Mouse (Mus musculus) embryonic facial prominence, embryonic 12.5 days (tissue): ENCODE measurements at regions not wholly inside any gene's neighbourhood (a gene's known extent, or its start where the extent isn't known, plus 50 kb on each side); places are given as distances from the start of the nearest gene placed in this dataset.

Experiments used
- ATAC-seq: fragments of 200-750 bp; cut with Nextera tagmentation; 2 replicates; pipeline ENCODE4 v1.8.0; 2017; ENCODE audit not compliant: insufficient number of reproducible peaks, insufficient read depth, low FRiP score, low TSS enrichment
- H3K27ac ChIP-seq: fragments of 300-500 bp; sonication (generic); 2 replicates; pipeline ENCODE4 v1.5.1; 2016; ENCODE audit warnings: mild to moderate bottlenecking
- H3K27me3 ChIP-seq: fragments of 300-500 bp; sonication (generic); 2 replicates; pipeline ENCODE4 v1.6.1; 2016; ENCODE audit warnings: mild to moderate bottlenecking, moderate library complexity
- H3K36me3 ChIP-seq: fragments of 300-500 bp; sonication (generic); 2 replicates; pipeline ENCODE4 v1.6.1; 2016; ENCODE audit warnings: mild to moderate bottlenecking
- H3K4me1 ChIP-seq: fragments of 300-500 bp; sonication (generic); 2 replicates; pipeline ENCODE4 v1.6.1; 2016
- H3K4me2 ChIP-seq: fragments of 300-500 bp; sonication (generic); replicated peaks from 2 replicates; pipeline ENCODE4 v1.6.1; 2016; ENCODE audit warnings: mild to moderate bottlenecking, moderate library complexity
- H3K4me3 ChIP-seq: fragments of 300-500 bp; sonication (generic); 2 replicates; pipeline ENCODE4 v1.5.1; 2016; ENCODE audit warnings: mild to moderate bottlenecking
- H3K9ac ChIP-seq: fragments of 300-500 bp; sonication (generic); 2 replicates; pipeline ENCODE4 v1.6.1; 2016; ENCODE audit warnings: mild to moderate bottlenecking, moderate library complexity
- H3K9me3 ChIP-seq: fragments of 300-500 bp; sonication (generic); 2 replicates; pipeline ENCODE4 v1.6.1; 2016; ENCODE audit warnings: mild to moderate bottlenecking, moderate library complexity
- WGBS: fragments of 180-500 bp; shearing (Covaris S2); methylation state at CpG from one replicate; pipeline ENCODE4 v1.1.7; 2016; 5-methylcytosine and 5-hydroxymethylcytosine counted together

DNA sequence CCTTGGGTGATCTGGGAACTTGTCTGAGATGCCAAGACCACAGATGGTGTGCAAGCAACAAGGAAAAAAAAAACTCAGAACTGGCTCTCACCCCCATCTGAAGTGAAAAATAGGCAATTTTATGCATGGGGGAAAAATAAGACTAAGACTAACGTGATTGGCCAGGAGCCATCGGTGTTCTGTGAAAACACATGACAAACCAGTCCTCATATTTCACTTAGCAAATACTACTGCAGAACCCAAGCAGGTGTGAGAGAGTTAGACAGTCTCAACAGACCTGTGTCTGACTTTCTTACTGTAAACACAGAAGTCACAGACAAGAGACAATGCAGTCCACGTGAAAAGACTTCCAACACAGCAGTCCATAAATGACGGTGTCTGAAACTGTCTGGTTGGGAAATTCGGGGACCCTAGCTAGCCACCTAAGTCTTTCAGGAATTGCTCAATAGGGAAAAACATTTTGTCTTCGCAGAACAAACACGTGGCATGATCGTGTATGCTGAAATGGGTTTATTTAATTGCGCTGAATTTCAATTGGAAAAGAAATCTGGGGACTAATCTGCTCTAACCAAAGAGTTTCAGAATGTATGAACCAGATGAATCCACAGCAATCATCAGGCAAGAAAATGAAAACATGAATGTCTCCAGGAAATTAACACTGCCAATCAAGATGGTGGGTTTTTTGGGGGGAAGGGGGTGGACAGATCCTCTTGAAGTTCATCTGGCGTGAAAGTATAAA is 213.1 kb upstream of the Klf14 start:
- Histone ChIP-seq H3K4me3 (no peak overlapping the region), H3K4me2 (no peak overlapping the region), H3K27me3 (no peaks in the 10 kb centered on the region), H3K9ac (no peak overlapping the region), H3K4me1 (no peaks in the 10 kb centered on the region), H3K9me3 (no peaks in the 10 kb centered on the region), H3K27ac (no peak overlapping the region), H3K36me3 (no peaks in the 10 kb centered on the region)
- WGBS = 85% methylated on average over 10 of the region's 10 CpGs
- no peak for ATAC-seq

DNA sequence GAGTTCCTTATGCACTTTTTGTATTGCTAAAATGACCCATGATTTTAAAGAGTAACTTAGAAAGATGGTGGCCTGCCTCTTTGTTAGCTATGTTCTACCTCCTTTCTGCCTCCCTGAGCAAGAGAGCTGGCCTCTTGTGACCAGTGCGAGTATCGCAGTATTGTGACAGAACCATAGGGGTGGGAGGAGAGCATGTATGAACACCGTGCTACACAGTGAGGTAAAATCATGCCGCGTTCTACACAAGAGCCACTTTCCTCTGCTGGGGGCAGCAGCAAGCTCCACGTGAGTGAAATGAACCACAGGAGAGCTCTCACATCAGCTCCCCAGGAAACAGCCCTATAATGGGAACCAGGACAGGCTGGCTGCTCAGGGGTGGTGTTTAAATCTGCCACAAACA is 216.9 kb upstream of the Klf14 start:
- no peaks in the 10 kb centered on the region for H3K9me3 ChIP-seq
- no peaks in the 10 kb centered on the region for H3K36me3 ChIP-seq
- H3K27ac ChIP-seq = no peak overlapping the region
- no peak overlapping the region for H3K4me2 ChIP-seq
- 66% methylated on average over 6 of the region's 6 CpGs for WGBS
- no peak for ATAC-seq
- H3K9ac ChIP-seq = no peak overlapping the region
- no peaks in the 10 kb centered on the region for H3K4me1 ChIP-seq
- no peaks in the 10 kb centered on the region for H3K27me3 ChIP-seq
- no peak overlapping the region for H3K4me3 ChIP-seq

DNA sequence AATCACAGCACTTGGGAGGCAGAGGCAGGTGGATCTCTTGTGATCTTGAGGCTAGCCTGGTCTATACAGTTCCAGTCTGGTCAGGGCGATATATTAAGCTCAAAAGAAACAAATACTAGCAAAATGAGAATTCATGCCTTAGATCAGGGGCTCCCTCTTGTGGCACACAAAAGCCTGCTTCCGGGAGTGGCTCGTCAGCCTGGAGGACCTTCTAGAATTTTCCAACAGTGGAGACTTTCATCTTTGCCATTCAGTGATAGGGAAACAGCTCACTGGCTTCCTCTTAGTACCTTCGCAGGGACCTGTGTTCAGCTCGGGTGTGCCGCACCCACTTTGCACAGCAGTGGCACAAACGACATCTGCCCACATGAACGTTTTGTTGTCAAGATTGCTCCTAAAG is 217.5 kb upstream of the Klf14 start:
- Histone ChIP-seq H3K27ac (no peak overlapping the region), H3K4me1 (no peaks in the 10 kb centered on the region), H3K9ac (no peak overlapping the region), H3K4me2 (no peak overlapping the region), H3K9me3 (no peaks in the 10 kb centered on the region), H3K27me3 (no peaks in the 10 kb centered on the region), H3K4me3 (no peak overlapping the region), H3K36me3 (no peaks in the 10 kb centered on the region)
- ATAC-seq = no peak
- 75% methylated on average over 8 of the region's 8 CpGs for WGBS

DNA sequence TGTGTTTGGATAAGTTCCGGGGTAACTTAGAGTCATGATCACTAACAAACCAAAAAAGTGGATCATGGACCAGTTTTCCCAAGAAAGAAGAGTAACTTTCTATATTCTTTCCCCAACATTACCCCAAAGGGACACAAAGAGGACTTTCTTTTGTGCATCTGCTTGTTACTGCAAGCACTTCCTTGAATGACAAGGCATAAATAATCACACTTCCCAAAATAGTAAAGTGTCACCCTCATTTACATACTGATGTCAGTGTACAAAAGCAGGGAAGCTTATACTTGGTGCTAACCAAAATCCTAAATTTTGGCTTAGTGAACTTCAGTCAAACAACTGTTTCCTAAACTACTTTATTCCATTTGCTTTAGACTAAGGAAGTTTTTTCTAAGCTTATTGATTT is 218.0 kb upstream of the Klf14 start:
- WGBS = 74% methylated on average over 1 of the region's 1 CpGs
- H3K4me2 ChIP-seq = no peak overlapping the region
- ATAC-seq = no peak
- no peaks in the 10 kb centered on the region for H3K36me3 ChIP-seq
- no peaks in the 10 kb centered on the region for H3K9me3 ChIP-seq
- no peak overlapping the region for H3K27ac ChIP-seq
- H3K27me3 ChIP-seq = no peaks in the 10 kb centered on the region
- H3K4me3 ChIP-seq = no peak overlapping the region
- no peaks in the 10 kb centered on the region for H3K4me1 ChIP-seq
- H3K9ac ChIP-seq = no peak overlapping the region

DNA sequence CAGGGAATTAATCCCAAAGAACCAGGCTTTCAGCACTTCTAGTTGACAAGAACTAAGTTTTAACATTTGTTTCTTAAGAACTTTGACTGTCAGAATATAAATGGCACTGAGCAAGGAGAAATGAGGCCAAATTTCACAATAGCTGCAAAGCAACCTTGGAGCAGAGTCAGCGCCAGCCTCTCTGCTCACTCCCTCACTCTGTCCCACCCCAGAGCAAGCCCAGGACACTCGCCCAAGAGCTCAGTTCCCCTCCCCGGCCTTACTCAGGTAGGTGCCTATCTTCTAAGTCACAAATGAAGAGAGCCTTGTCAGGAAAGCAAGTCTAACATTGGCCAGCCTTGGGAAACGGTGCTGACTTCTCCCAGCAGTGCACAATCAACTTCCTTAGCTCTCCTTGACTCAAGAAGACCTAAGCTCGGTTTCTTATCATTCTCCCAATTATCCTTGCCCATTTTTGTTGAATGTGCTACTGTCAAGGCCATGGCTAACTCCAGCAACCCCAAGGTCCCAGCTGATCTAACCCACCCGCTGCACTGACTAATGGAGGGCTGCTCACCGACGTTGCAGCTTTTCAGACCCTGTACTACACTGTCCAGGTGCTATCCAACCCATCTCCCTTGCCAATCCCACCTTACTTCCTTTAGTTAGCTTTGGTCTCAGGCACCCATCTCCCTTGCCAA is 219.5 kb upstream of the Klf14 start:
- H3K9me3 ChIP-seq = no peaks in the 10 kb centered on the region
- H3K9ac ChIP-seq = no peak overlapping the region
- no peak for ATAC-seq
- no peak overlapping the region for H3K27ac ChIP-seq
- no peaks in the 10 kb centered on the region for H3K36me3 ChIP-seq
- 82% methylated on average over 8 of the region's 8 CpGs for WGBS
- no peak overlapping the region for H3K4me2 ChIP-seq
- no peak overlapping the region for H3K4me3 ChIP-seq
- no peaks in the 10 kb centered on the region for H3K27me3 ChIP-seq
- no peaks in the 10 kb centered on the region for H3K4me1 ChIP-seq

DNA sequence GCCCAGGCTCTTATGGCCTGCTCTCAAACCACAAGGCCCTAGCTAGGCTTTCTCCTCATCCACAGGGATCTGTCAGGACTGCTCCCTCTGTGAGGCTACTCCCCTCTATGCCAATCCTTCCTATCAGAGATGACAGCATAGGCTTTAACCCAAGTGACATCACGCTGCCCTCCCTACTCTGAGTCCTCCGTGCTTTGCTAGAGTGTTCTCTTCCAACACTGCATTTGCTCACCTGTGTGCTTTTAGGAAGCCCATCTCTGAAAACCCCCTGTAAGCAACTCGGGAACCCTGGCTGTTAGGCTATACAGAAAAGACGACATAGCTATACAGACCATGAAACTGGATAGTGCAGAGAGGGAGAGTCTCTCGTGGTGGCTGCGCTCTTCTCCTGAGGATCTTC is 216.3 kb upstream of the Mkln1 start:
- Histone ChIP-seq H3K36me3 (no peaks in the 10 kb centered on the region), H3K4me3 (no peak overlapping the region), H3K4me1 (no peaks in the 10 kb centered on the region), H3K9me3 (no peaks in the 10 kb centered on the region), H3K9ac (no peak overlapping the region), H3K4me2 (no peak overlapping the region), H3K27me3 (no peaks in the 10 kb centered on the region), H3K27ac (no peak overlapping the region)
- no peak for ATAC-seq
- WGBS = 77% methylated on average over 6 of the region's 6 CpGs

DNA sequence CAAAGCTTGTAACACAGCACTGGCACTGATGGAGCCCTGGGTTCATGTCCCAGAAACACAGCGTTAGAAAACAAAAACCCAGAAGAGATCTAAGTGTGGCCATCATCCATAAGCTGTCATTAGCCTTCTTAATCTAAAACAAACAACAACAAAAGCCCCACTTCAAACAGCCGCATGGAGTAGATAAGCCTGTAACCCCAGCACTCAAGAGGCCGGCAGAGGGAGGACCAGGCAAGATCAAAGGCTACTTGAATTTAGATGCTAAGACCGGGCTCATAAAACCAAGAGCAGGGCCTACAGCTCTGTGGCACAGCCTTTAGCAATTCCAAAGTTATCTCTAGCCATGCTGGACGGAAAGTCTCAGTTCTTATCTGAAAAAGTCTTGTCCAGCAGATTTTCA is 215.4 kb upstream of the Mkln1 start:
- no peak overlapping the region for H3K4me3 ChIP-seq
- WGBS = 40% methylated on average over 5 of the region's 5 CpGs
- no peak for ATAC-seq

DNA sequence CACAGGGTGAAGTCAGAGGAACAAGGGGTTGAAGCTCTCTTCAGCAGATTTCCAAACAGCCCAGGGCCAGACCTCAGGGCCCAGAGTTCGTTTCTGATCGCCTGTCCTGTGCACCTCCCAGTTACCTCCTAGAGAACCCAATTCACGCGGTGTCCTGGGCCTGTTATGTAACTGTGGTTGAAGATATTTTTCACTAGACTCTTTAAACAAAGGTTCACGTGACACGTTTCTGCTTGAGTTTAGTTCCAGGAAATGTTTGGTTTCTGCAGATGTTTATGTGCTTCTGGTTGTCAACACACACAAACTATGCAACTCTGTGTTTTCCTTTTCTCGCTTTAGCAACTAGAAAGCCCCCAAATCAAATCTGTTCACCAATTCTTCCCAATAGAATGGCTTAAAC is 214.0 kb upstream of the Mkln1 start:
- no peak for ATAC-seq
- Histone ChIP-seq H3K4me2 (no peak overlapping the region), H3K4me3 (no peak overlapping the region), H3K27ac (no peak overlapping the region), H3K9me3 (no peaks in the 10 kb centered on the region), H3K36me3 (no peaks in the 10 kb centered on the region), H3K9ac (no peak overlapping the region), H3K4me1 (no peaks in the 10 kb centered on the region), H3K27me3 (no peaks in the 10 kb centered on the region)
- WGBS = 89% methylated on average over 7 of the region's 7 CpGs

More for the DNA sequence above, 215.4 kb upstream of the Mkln1 start:
- H3K27ac ChIP-seq = no peak overlapping the region
- no peaks in the 10 kb centered on the region for H3K36me3 ChIP-seq
- no peaks in the 10 kb centered on the region for H3K9me3 ChIP-seq
- H3K4me1 ChIP-seq = no peaks in the 10 kb centered on the region
- H3K27me3 ChIP-seq = no peaks in the 10 kb centered on the region
- no peak overlapping the region for H3K9ac ChIP-seq
- H3K4me2 ChIP-seq = no peak overlapping the region

DNA sequence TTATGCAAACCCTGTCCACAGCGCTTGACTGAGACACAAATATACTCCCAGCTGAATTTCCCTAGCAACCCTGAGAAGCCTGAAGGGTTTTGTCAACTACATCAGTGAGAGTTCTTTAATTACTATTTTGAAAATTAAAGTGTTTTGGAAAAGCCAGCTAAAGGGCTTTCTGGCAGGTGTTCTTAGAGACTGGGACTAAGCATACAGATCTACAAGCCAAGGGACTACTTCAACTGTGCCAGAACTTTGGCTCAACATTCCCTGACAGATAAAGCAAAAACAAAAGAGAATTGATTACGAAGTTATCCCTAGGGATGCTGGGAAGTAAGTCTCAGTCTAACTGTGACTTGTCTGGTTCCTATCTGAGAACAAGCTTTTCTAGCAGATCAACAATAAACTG is 213.4 kb upstream of the Mkln1 start:
- H3K27me3 ChIP-seq = no peaks in the 10 kb centered on the region
- no peaks in the 10 kb centered on the region for H3K9me3 ChIP-seq
- H3K27ac ChIP-seq = no peak overlapping the region
- H3K4me1 ChIP-seq = no peaks in the 10 kb centered on the region
- H3K4me2 ChIP-seq = no peak overlapping the region
- no peaks in the 10 kb centered on the region for H3K36me3 ChIP-seq
- 78% methylated on average over 2 of the region's 2 CpGs for whole genome bisulfite sequencing
- H3K4me3 ChIP-seq = no peak overlapping the region
- ATAC-seq = no peak
- no peak overlapping the region for H3K9ac ChIP-seq

DNA sequence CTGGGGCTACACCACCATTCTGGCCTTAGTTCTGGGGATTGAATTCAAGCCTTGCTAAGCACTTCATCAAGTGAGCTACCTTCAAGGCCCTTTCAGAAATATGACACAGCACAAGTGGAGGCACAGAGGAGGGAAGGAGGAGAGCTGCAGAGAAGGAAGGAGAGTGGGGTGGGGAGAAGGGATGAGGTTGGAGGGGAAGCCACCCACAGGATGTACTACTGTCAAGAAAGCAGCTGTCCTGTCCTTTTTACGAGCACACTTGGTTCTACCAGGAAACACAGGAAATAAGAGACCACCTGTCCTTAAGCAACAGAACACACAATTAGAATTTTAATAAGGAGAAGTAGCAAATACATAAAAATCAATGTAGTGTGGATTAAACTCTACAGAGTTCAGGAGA is 210.5 kb upstream of the Mkln1 start:
- Histone ChIP-seq H3K9ac (no peak overlapping the region), H3K9me3 (no peaks in the 10 kb centered on the region), H3K4me2 (no peak overlapping the region), H3K4me3 (no peak overlapping the region), H3K4me1 (no peaks in the 10 kb centered on the region), H3K27ac (no peak overlapping the region), H3K36me3 (no peaks in the 10 kb centered on the region), H3K27me3 (no peaks in the 10 kb centered on the region)
- 61% methylated on average over 1 of the region's 1 CpGs for WGBS
- no peak for ATAC-seq

DNA sequence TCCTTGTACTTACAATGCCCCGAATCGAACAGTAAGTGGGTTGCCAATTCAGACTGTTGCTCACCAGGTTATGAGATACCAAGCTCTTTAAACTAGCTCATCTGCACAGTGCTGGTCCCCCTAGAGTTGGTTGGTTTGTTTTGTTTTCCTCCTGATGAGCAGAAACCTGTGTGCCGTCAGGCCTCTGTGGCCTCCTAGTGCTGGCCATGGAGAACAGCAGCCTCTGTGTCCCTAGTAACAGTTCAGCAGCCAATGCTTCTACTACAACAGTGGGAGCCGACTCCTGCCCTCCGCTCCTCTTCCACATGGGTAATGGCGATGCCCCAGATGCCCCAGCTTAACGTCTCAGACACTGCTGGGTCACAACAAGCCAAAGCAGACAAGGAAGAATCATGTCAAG is 209.5 kb upstream of the Mkln1 start:
- Histone ChIP-seq H3K4me3 (no peak overlapping the region), H3K27me3 (no peaks in the 10 kb centered on the region), H3K9ac (no peak overlapping the region), H3K36me3 (no peaks in the 10 kb centered on the region), H3K27ac (no peak overlapping the region), H3K4me1 (no peaks in the 10 kb centered on the region), H3K4me2 (no peak overlapping the region), H3K9me3 (no peaks in the 10 kb centered on the region)
- ATAC-seq = no peak
- WGBS = 54% methylated on average over 7 of the region's 7 CpGs

DNA sequence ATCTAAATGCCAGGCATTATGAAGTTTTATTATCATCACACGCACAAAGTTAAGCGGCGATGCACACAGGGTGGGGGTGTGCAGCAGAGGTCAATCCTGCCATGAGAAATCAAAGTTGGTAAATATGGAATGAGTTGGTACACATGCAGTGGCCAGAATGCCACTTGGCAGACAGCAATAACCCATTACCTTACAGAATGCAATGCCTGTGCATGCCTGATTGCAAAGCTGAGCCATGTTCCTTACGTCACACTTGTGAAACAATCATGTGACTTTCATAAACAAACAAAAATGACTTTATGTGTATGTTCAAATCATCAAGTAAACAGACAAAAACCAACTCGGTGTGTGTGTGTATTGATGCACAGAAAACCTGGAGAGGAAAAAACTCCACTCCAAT is 208.5 kb upstream of the Mkln1 start:
- Histone ChIP-seq H3K9ac (no peak overlapping the region), H3K27ac (no peak overlapping the region), H3K36me3 (no peaks in the 10 kb centered on the region), H3K4me3 (no peak overlapping the region), H3K27me3 (no peaks in the 10 kb centered on the region), H3K4me2 (no peak overlapping the region), H3K4me1 (no peaks in the 10 kb centered on the region), H3K9me3 (no peaks in the 10 kb centered on the region)
- no peak for ATAC-seq
- WGBS = 75% methylated on average over 5 of the region's 5 CpGs
